Mouse (Mus musculus) fibroblast of lung, adult 2 months (primary cell): ENCODE results near the gene Zfp420.
A peak's percentile ranks its signal among the peaks of the same experiment; 100 is the strongest.

Source experiments
- DNase-seq: peaks from one replicate; pipeline ENCODE4 v3.0.0-alpha.2; 2011; ENCODE audit warnings: low read depth

Zfp420 gene

GRCm38 (mm10) chr7:29904101-29904500 is 44.3 kb downstream of the Zfp420 start:
- no peak for DNase-seq

GRCm38 (mm10) chr7:29905966-29906681 is 46.3 kb downstream of the Zfp420 start, which contains the start of gene Zfp27:
Zfp27 (minus strand) TSS chr7:29906572.
- DNase-seq, result peak; percentile 86

- no peak for DNase-seq
These were observed 46.9 kb downstream of the Zfp420 start for GRCm38 (mm10) chr7:29906682-29907058.

- DNase-seq, result no peak
These were observed 47.4 kb downstream of the Zfp420 start for GRCm38 (mm10) chr7:29907206-29907605.

GRCm38 (mm10) chr7:29908130-29908950 is 48.6 kb downstream of the Zfp420 start, which contains the start of gene Zfp383:
Zfp383 (plus strand) TSS chr7:29908223.
- DNase-seq, result peak; percentile 76

GRCm38 (mm10) chr7:29910252-29910651 is 50.5 kb downstream of the Zfp420 start:
- DNase-seq, result no peak

- no peak for DNase-seq
These were observed 52.4 kb downstream of the Zfp420 start for GRCm38 (mm10) chr7:29912172-29912571.

- DNase-seq, result no peak
These were observed 57.7 kb downstream of the Zfp420 start for GRCm38 (mm10) chr7:29917371-29918061.

GRCm38 (mm10) chr7:29918062-29918453 is 58.3 kb downstream of the Zfp420 start:
- no peak for DNase-seq

GRCm38 (mm10) chr7:29921439-29922093 is 61.8 kb downstream of the Zfp420 start:
- no peak for DNase-seq

- no peak for DNase-seq
These were observed 63.0 kb downstream of the Zfp420 start for GRCm38 (mm10) chr7:29922780-29923179.
